Mouse (Mus musculus) intestine, postnatal 0 days (tissue): Measurements from ENCODE around the gene Arid4a. TPM values are rescaled to one million over a fixed set of nuclear protein-coding genes. Genes with fewer than 3 reads are reported as not detected.

ENCODE experiments used
- ATAC-seq: fragments of 200-750 bp; cut with Nextera tagmentation; 2 replicates; pipeline ENCODE4 v1.8.0; 2017; ENCODE audit warnings: mild to moderate bottlenecking, moderate TSS enrichment, moderate library complexity
- H3K27ac ChIP-seq: fragments of 300-500 bp; sonication (generic); 2 replicates; pipeline ENCODE4 v1.5.1; 2014; ENCODE audit warnings: mild to moderate bottlenecking, low read depth, low read length, moderate library complexity
- H3K27me3 ChIP-seq: fragments of 300-500 bp; sonication (generic); replicated peaks from 2 replicates; pipeline ENCODE4 v1.6.1; 2014; ENCODE audit warnings: low read length, mixed read lengths; ENCODE audit not compliant: control insufficient read depth, insufficient read depth
- H3K36me3 ChIP-seq: fragments of 300-500 bp; sonication (generic); 2 replicates; pipeline ENCODE4 v1.6.1; 2014; ENCODE audit warnings: mild to moderate bottlenecking, moderate library complexity; ENCODE audit not compliant: control insufficient read depth, insufficient read depth
- H3K4me1 ChIP-seq: fragments of 300-500 bp; sonication (generic); replicated peaks from 2 replicates; pipeline ENCODE4 v1.6.1; 2014; ENCODE audit warnings: antibody characterized with exemption, low read length, mixed read lengths; ENCODE audit not compliant: control insufficient read depth, insufficient read depth
- H3K4me2 ChIP-seq: fragments of 300-500 bp; sonication (generic); replicated peaks from 2 replicates; pipeline ENCODE4 v1.6.1; 2014; ENCODE audit warnings: low read depth, mild to moderate bottlenecking, moderate library complexity
- H3K4me3 ChIP-seq: fragments of 300-500 bp; sonication (generic); 2 replicates; pipeline ENCODE4 v1.5.1; 2014; ENCODE audit warnings: low read depth, low read length
- H3K9ac ChIP-seq: fragments of 300-500 bp; sonication (generic); 2 replicates; pipeline ENCODE4 v1.6.1; 2014; ENCODE audit warnings: mild to moderate bottlenecking, low read depth, low read length
- H3K9me3 ChIP-seq: fragments of 300-500 bp; sonication (generic); 2 replicates; pipeline ENCODE4 v1.6.1; 2016; ENCODE audit warnings: mixed run types; ENCODE audit not compliant: control insufficient read depth
- CTCF ChIP-seq: sonication (generic); IDR thresholded peaks from 2 replicates; pipeline ENCODE4 v1.5.1; 2016; ENCODE audit warnings: low read depth, mild to moderate bottlenecking, control low read depth, antibody characterized with exemption, moderate library complexity
- WGBS: fragments of 180-500 bp; shearing (Covaris S2); extraction: QIAGEN DNeasy Blood & Tissue Kit; methylation state at CpG from one replicate; pipeline ENCODE4 v1.1.7; 2014; 5-methylcytosine and 5-hydroxymethylcytosine counted together
- polyA plus RNA-seq: library from polyadenylated mRNA; unstranded; fragments of >200 nt; fragmentation: Nextera tagmentation; extraction: Ambion mirVana; gene quantifications from 2 replicates; pipeline ENCODE4 v1.2.1, GENCODE M21; 2015

Arid4a gene
- polyA plus RNA-seq, 1 experiment from 2014 or later: 23.2 TPM

- no peak for TF ChIP-seq CTCF
- no peak for ATAC-seq
- 22% methylated on average over 12 of the region's 12 CpGs for WGBS
- Histone ChIP-seq H3K9me3 (no peaks in the 10 kb centered on the region), H3K27me3 (no peaks in the 10 kb centered on the region), H3K36me3 (no peaks in the 10 kb centered on the region), H3K4me3 (no peak overlapping the region), H3K9ac (no peak overlapping the region), H3K4me1 (no peaks in the 10 kb centered on the region), H3K4me2 (0 out of 2 replicates have a peak overlapping the region, but pooled peaks have one; percentile 6), H3K27ac (no peak overlapping the region)
These were observed 98.0 kb downstream of the Arid4a start for GRCm38 (mm10) chr12:71113675-71114288.

- Histone ChIP-seq H3K36me3 (no peaks in the 10 kb centered on the region), H3K27me3 (no peaks in the 10 kb centered on the region), H3K4me1 (no peaks in the 10 kb centered on the region), H3K9ac (no peak overlapping the region), H3K4me3 (no peak overlapping the region), H3K27ac (no peak overlapping the region), H3K9me3 (no peaks in the 10 kb centered on the region), H3K4me2 (no peak overlapping the region)
- no peak for ATAC-seq
- WGBS: 81% methylated on average over 5 of the region's 5 CpGs
- no peak for TF ChIP-seq CTCF
These were observed 100.6 kb downstream of the Arid4a start for GRCm38 (mm10) chr12:71116411-71116810.

GRCm38 (mm10) chr12:71122731-71123130 is 106.9 kb downstream of the Arid4a start:
- no peak overlapping the region for H3K4me2 ChIP-seq
- WGBS: 88% methylated on average over 10 of the region's 10 CpGs
- H3K27ac ChIP-seq: no peak overlapping the region
- H3K9ac ChIP-seq: no peak overlapping the region
- ATAC-seq: no peak
- peaks cover 35% of the 10 kb centered on the region for H3K36me3 ChIP-seq
- no peaks in the 10 kb centered on the region for H3K4me1 ChIP-seq
- no peaks in the 10 kb centered on the region for H3K9me3 ChIP-seq
- TF ChIP-seq CTCF: no peak
- H3K4me3 ChIP-seq: no peak overlapping the region
- H3K27me3 ChIP-seq: no peaks in the 10 kb centered on the region

- H3K9me3 ChIP-seq: no peaks in the 10 kb centered on the region
- 86% methylated on average over 9 of the region's 9 CpGs for WGBS
- no peak for TF ChIP-seq CTCF
- no peak overlapping the region for H3K9ac ChIP-seq
- no peak for ATAC-seq
- H3K4me1 ChIP-seq: no peaks in the 10 kb centered on the region
- peaks cover 35% of the 10 kb centered on the region for H3K36me3 ChIP-seq
- no peak overlapping the region for H3K4me3 ChIP-seq
- no peaks in the 10 kb centered on the region for H3K27me3 ChIP-seq
- no peak overlapping the region for H3K4me2 ChIP-seq
- H3K27ac ChIP-seq: no peak overlapping the region
These were observed 107.5 kb downstream of the Arid4a start for GRCm38 (mm10) chr12:71123286-71123685.

GRCm38 (mm10) chr12:71135581-71135980 is 119.8 kb downstream of the Arid4a start:
- no peak for TF ChIP-seq CTCF
- Histone ChIP-seq H3K4me2 (peak overlapping the region; percentile 93), H3K4me1 (no peaks in the 10 kb centered on the region), H3K9ac (peak overlapping the region; percentile 85; the same call in 1 of the 2 replicates), H3K27me3 (no peaks in the 10 kb centered on the region), H3K27ac (peak overlapping the region; percentile 82; the same call in 1 of the 2 replicates), H3K36me3 (peaks cover 8% of the 10 kb centered on the region), H3K4me3 (peak overlapping the region; percentile 95), H3K9me3 (no peaks in the 10 kb centered on the region)
- WGBS: 16% methylated on average over 5 of the region's 5 CpGs
- no peak for ATAC-seq

GRCm38 (mm10) chr12:71136130-71136973 is 120.6 kb downstream of the Arid4a start, which contains the start of the genes Timm9 and 2700049A03Rik:
Timm9 (minus strand) TSS chr12:71136684.
2700049A03Rik (plus strand) TSS chr12:71136848.
- H3K9me3 ChIP-seq: no peaks in the 10 kb centered on the region
- peaks cover 5% of the 10 kb centered on the region for H3K36me3 ChIP-seq
- WGBS: under 1% methylated on average over 52 of the region's 52 CpGs
- H3K27me3 ChIP-seq: no peaks in the 10 kb centered on the region
- peak within 1 kb of the TSS; percentile 82 for H3K27ac ChIP-seq
- H3K4me2 ChIP-seq: peak within 1 kb of the TSS; percentile 93
- H3K9ac ChIP-seq: peak within 1 kb of the TSS; percentile 85
- ATAC-seq: peak; percentile 88
- peak; percentile 26; the same call in 1 of the 2 replicates for TF ChIP-seq CTCF
- H3K4me1 ChIP-seq: no peaks in the 10 kb centered on the region
- H3K4me3 ChIP-seq: peak within 1 kb of the TSS; percentile 95
